Mouse (Mus musculus): ENCODE results near the gene Gm14548. TPM values are rescaled to one million over a fixed set of nuclear protein-coding genes. Genes with fewer than 3 reads are reported as not detected.
"Not testable (repeated sequence)": the region's sequence is repeated elsewhere in the genome, so short reads cannot be mapped to it uniquely, and the experiment has no call there.

The Gm14548 gene
- 0.94 and 1.9 TPM in 2 replicates for total RNA-seq (2017)

DNA sequence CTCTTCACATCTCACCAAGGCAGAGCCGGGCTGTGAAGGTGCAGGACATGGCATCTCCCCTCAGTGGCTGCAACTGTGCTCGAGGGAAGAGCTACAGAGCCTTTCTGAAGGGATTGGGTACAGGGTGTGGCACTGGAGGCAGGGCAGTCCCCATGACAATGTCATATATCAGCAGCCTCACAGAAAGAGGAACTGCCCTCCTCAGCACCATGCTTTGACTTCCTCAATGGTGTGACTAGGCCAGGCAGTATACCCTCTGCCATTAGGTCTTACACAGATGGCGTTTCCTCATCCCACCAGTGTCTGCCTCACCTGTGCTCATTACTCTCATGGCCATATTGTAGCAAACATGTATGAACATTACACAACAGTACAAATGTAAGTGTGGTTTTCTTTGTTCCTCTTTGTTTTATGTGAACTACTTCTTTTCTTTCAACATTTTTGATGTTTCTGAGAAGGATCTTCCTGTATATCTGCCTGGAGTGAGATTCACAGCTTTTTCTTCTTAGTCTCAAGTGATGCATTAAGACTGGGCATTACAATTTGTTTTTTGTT, at the start of gene Gm14548:
Gm14548 (minus strand) TSS at position 85 of the 555 bp plus-strand sequence.
- peak; percentile 80 to 89 for ATAC-seq (replicated peaks in 1 of 2; ENCODE audit: insufficient read depth in 1 of 2, low FRiP score in 2 of 2, low TSS enrichment in 1 of 2, low read depth in 1 of 2, poor library complexity in 2 of 2, severe bottlenecking in 2 of 2)

DNA sequence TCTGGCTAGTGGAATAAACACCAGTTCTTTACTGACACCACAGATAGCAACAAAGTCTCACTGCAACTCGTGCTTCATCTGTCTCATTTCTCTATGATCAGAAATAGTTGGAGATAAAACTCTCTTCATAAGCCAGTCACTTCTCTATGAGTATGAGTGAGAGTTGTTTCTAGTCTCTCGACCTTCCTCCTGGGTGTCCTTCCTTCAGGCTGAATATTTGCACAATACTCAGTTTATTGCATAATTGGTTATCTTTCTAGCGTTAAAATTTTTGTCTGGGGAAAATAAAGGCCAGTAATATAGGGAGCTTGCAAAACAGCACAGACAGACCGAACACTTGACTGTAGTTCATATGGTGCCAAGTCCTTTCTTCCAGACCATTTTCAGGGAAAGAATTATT, 48.2 kb upstream of the Gm14548 start:
- ATAC-seq (replicated peaks in 1 of 2; ENCODE audit: insufficient read depth in 1 of 2, low FRiP score in 2 of 2, low TSS enrichment in 1 of 2, low read depth in 1 of 2, poor library complexity in 2 of 2, severe bottlenecking in 2 of 2): no peak

DNA sequence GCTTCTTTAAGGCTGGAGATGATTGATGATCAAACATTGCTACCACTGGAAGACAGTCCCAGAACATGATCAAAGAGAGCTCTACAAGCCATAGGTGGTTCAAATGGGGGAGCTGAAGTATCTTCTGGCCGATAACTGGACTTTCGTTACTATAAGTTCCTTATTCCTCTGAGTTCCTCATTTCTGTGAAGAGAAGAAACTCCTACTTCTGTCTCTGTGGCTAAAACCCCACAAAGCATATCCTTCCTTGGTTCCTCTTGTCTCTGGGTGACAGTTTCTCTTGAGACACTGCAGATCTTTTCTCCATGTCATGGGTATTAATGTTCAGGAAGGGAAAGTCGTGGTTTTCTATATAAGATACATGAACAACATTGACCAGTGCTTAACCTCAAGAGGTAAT, 43.0 kb upstream of the Gm14548 start:
- peak; percentile 92 to 95 for ATAC-seq (replicated peaks in 1 of 2; ENCODE audit: insufficient read depth in 1 of 2, low FRiP score in 2 of 2, low TSS enrichment in 1 of 2, low read depth in 1 of 2, poor library complexity in 2 of 2, severe bottlenecking in 2 of 2)

DNA sequence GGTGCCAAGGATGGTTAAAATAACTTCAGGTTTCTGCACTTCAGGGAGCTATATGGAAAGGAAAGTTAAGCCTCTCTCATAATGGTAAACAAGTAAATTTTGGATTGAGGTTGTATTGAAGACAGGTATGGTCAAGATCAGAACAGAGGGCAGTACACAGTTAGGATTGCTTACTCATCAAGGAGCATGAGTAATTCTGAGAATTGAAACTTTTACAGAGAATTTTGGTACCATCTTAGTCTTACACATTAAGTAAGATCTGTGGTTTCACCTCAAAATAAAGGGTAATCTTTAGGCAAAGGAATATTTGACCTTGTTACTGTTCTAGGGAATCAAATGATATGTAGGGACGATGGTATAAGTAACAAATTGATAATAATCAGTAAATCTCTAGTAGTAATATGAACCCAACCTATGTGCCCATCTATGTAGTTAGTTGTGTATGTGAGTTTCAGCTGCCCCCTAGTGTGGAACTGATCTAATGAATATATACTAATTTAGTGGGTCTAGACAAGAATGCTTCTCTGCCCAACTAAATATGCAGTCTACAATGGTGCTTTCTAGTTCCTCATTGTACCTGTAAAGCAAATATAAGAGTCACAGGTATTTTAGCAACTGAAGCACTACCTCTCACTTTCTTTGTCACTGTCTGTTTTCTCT, 42.1 kb upstream of the Gm14548 start:
- ATAC-seq (replicated peaks in 1 of 2; ENCODE audit: insufficient read depth in 1 of 2, low FRiP score in 2 of 2, low TSS enrichment in 1 of 2, low read depth in 1 of 2, poor library complexity in 2 of 2, severe bottlenecking in 2 of 2): no peak

DNA sequence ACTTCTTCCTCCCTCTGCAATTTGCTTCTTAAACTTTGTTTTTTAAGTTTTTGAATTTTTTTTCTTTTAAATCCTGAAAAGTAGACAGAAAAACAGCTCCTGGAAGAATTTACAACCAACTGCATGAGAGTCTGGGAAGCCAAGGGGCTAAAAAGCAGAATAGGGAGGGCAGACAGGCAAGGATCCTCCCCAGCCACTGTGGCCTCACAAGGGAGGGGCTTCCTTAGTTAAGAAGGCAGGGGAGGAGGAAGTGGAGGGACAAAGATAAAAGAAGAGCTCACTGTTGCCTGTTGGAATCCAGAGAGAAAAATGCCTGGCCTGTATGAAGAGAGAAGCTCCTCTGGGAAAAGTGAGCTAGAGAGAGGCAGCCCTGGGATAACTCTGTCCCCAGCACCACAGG, 37.6 kb upstream of the Gm14548 start:
- 0 out of 4 replicates have a peak, but pooled peaks of 1 of the 2 experiments have one; percentile 32 for ATAC-seq (replicated peaks in 1 of 2; ENCODE audit: insufficient read depth in 1 of 2, low FRiP score in 2 of 2, low TSS enrichment in 1 of 2, low read depth in 1 of 2, poor library complexity in 2 of 2, severe bottlenecking in 2 of 2)

DNA sequence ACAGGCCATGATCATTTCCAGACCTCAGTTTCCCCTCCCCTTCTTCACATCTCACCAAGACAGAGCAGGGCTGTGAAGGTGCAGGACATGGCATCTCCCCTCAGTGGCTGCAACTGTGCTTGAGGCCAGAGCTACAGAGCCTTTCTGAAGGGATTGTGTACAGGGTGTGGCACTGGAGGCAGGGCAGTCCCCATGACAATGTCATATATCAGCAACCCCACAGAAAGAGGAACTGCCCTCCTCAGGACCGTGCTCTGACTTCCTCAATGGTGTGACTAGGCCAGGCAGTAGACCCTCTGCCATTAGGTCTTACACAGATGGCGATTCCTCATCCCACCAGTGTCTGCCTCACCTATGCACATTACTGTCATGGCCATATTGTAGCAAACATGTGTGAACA, 17.5 kb upstream of the Gm14548 start, which contains the start of gene Lilra6:
Lilra6 (minus strand) TSS at position 117 of the 400 bp plus-strand sequence.
- not testable (repeated sequence) for ATAC-seq (replicated peaks in 1 of 2; ENCODE audit: insufficient read depth in 1 of 2, low FRiP score in 2 of 2, low TSS enrichment in 1 of 2, low read depth in 1 of 2, poor library complexity in 2 of 2, severe bottlenecking in 2 of 2)

DNA sequence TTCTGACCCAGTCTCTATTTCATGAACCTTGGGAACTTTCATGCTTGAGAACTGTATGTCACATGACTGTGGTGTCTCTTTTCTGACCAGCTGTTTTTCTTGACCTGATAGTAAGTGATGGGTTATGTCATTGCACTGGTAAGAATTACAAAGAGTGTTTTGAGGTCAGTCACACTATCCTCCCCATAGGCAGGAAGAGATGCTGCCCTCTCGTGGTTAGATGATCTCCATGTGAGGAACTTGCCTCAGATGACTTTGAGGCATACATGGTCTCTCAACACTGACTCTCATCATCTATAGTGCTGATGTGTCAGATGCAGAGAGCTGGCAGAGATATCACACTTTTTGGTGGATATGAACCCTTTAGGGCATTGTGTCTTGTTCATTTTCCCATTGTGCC, 5.8 kb upstream of the Gm14548 start:
- no peak for ATAC-seq (replicated peaks in 1 of 2; ENCODE audit: insufficient read depth in 1 of 2, low FRiP score in 2 of 2, low TSS enrichment in 1 of 2, low read depth in 1 of 2, poor library complexity in 2 of 2, severe bottlenecking in 2 of 2)

DNA sequence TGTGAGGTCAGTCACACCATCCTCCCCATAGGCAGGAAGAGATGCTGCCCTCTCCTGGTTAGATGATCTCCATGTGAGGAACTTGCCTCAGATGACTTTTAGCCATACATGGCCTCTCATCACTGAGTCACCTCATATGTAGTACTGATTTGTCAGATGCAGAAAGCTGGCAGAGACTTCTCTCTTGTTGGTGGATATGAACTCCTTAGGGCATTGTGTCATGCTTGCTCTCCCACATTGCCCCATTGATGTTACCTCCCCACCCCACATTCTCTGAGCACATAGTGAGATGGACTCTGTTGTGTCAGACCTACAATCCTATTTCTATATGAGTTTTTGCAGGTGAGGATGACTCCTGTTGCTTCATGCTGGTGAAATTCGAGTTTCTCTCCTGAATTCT, 22.9 kb downstream of the Gm14548 start:
- not testable (repeated sequence) for ATAC-seq (replicated peaks in 1 of 2; ENCODE audit: insufficient read depth in 1 of 2, low FRiP score in 2 of 2, low TSS enrichment in 1 of 2, low read depth in 1 of 2, poor library complexity in 2 of 2, severe bottlenecking in 2 of 2)

DNA sequence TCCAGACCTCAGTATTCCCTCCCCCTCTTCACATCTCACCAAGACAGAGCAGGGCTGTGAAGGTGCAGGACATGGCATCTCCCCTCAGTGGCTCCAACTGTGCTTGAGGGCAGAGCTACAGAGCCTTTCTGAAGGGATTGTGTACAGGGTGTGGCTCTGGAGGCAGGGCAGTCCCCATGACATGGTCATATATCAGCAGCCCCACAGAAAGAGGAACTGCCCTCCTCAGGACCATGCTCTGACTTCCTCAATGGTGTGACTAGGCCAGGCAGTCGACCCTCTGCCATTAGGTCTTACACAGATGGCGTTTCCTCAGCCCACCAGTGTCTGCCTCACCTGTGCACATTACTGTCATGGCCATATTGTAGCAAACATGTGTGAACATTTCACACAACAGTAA, 53.0 kb downstream of the Gm14548 start, which contains the start of gene Pira2:
Pira2 (minus strand) TSS at position 101 of the 400 bp plus-strand sequence.
- not testable (repeated sequence) for ATAC-seq (replicated peaks in 1 of 2; ENCODE audit: insufficient read depth in 1 of 2, low FRiP score in 2 of 2, low TSS enrichment in 1 of 2, low read depth in 1 of 2, poor library complexity in 2 of 2, severe bottlenecking in 2 of 2)

DNA sequence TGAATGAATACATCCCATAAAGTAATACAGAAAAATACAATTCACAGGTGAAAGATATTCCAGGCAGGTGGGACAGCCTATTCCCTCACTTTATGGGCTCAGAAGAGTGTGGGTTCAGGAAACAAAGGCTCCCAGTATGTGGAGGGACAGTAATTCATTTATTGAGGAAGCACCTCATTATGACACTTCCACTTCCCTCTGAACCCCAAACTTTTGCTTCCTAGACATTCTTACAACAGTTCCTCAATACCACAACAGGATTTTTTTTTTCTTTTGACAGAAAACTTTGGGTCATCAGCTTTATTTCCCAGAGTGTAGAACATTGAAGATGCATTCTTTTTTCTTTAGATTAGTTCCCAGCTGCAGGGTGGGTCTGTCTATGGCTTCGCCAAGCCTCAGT, 60.1 kb downstream of the Gm14548 start:
- not testable (repeated sequence) for ATAC-seq (replicated peaks in 1 of 2; ENCODE audit: insufficient read depth in 1 of 2, low FRiP score in 2 of 2, low TSS enrichment in 1 of 2, low read depth in 1 of 2, poor library complexity in 2 of 2, severe bottlenecking in 2 of 2)

Other genes with a start within 250 kb of the Gm14548 start
- gene Leng1, start 232.3 kb downstream of the Gm14548 start, total RNA-seq (2017): 11.1 and 15.4 TPM in 2 replicates
- 6.4 and 6.7 TPM in 2 replicates for gene Tmc4, start 220.6 kb downstream of the Gm14548 start, total RNA-seq (2017)
- gene Tsen34, start 205.3 kb downstream of the Gm14548 start, total RNA-seq (2017): 29.4 and 41.6 TPM in 2 replicates
- 25.3 and 28.2 TPM in 2 replicates for gene Mboat7, start 204.6 kb downstream of the Gm14548 start, total RNA-seq (2017)
- 1,808 and 2,399 TPM in 2 replicates for gene Rps9, start 194.1 kb downstream of the Gm14548 start, total RNA-seq (2017)
- gene Pirb, start 177.7 kb downstream of the Gm14548 start, total RNA-seq (2017): 5.6 and 14.5 TPM in 2 replicates
- gene Gm15448, start 72.4 kb downstream of the Gm14548 start, total RNA-seq (2017): 0.69 and 0.74 TPM in 2 replicates
- 6.4 TPM in 1 of 2 replicates, not detected in the other for gene Pira2, start 53.1 kb downstream of the Gm14548 start, total RNA-seq (2017)
- gene Lilra6, start 17.4 kb upstream of the Gm14548 start, total RNA-seq (2017): 0.94 and 3.1 TPM in 2 replicates
- gene Lair1, start 165.1 kb upstream of the Gm14548 start, total RNA-seq (2017): 58.2 and 81.5 TPM in 2 replicates
- gene Ttyh1, start 221.3 kb upstream of the Gm14548 start, total RNA-seq (2017): 3.6 TPM in 1 of 2 replicates, not detected in the other
- gene Leng8, start 238.9 kb upstream of the Gm14548 start, total RNA-seq (2017): 33.4 and 52.8 TPM in 2 replicates

All from hematopoietic stem cell, adult 5-6 weeks (primary cell).